Mouse (Mus musculus): ENCODE results near the gene Kcnq1.
A peak's percentile ranks its signal among the peaks of the same experiment; 100 is the strongest.

The Kcnq1 gene

GRCm38 (mm10) chr7:143067469-143067868, 38.7 kb upstream of the Kcnq1 start:
- Histone ChIP-seq H3K9me3 (ENCODE audit: low read length) (no peaks in the 10 kb centered on the region), H3K27me3 (ENCODE audit: insufficient read depth, low read length) (no peaks in the 10 kb centered on the region), H3K36me3 (ENCODE audit: insufficient read depth, low read length) (peaks cover 82% of the 10 kb centered on the region), H3K4me1 (replicated peaks; ENCODE audit: low read depth, low read length) (peaks cover 82% of the 10 kb centered on the region), H3K4me3 (replicated peaks; ENCODE audit: low read length) (peak overlapping the region; percentile 96)
- TF ChIP-seq POU5F1 (IDR thresholded peaks at IDR 0.05; ENCODE audit: borderline replicate concordance, low read length) (no peak), NANOG (IDR thresholded peaks at IDR 0.05; ENCODE audit: borderline replicate concordance, low read length) (no peak), CTCF (conservative IDR thresholded peaks at IDR 0.05; ENCODE audit: low read length) (no peak)

- TF ChIP-seq POU5F1 (IDR thresholded peaks at IDR 0.05; ENCODE audit: borderline replicate concordance, low read length) (no peak), NANOG (IDR thresholded peaks at IDR 0.05; ENCODE audit: borderline replicate concordance, low read length) (no peak), CTCF (conservative IDR thresholded peaks at IDR 0.05; ENCODE audit: low read length) (no peak)
- no peaks in the 10 kb centered on the region for H3K9me3 ChIP-seq (ENCODE audit: low read length)
- peaks cover 78% of the 10 kb centered on the region for H3K4me1 ChIP-seq (replicated peaks; ENCODE audit: low read depth, low read length)
- no peaks in the 10 kb centered on the region for H3K27me3 ChIP-seq (ENCODE audit: insufficient read depth, low read length)
- peak overlapping the region; percentile 96 for H3K4me3 ChIP-seq (replicated peaks; ENCODE audit: low read length)
- peaks cover 78% of the 10 kb centered on the region for H3K36me3 ChIP-seq (ENCODE audit: insufficient read depth, low read length)
These were observed 38.3 kb upstream of the Kcnq1 start for GRCm38 (mm10) chr7:143067897-143068296.

DNA sequence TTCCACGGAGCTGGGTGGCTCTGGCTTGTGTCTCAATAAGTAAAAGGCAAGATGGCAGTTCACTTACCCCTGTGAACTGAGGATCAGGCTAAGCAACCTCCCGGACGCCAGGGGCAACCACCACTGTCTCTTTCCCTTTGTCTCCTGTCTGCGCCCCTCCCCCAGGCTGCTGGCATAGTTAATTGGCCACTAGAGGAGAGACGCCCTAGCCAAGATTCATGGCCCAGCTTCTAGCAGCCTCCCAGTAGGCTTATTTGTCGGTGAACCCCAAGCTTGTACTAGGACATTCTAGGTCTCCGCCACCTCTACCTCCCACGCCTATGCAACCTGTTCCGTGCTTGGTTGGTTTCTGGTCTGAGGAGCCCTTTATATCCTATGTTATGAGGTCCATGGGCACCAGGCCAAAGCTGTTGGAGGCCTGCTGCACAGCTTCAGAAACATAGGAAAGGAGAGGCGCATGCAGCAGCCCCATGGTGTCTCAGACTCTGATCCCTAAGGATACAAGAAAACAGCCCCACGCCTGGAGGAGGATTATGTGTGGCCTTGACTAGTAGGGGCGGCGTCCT, 37.8 kb upstream of the Kcnq1 start:
- Histone ChIP-seq H3K9me3 (ENCODE audit: low read length) (no peaks in the 10 kb centered on the region), H3K27me3 (ENCODE audit: insufficient read depth, low read length) (no peaks in the 10 kb centered on the region), H3K36me3 (ENCODE audit: insufficient read depth, low read length) (peaks cover 73% of the 10 kb centered on the region), H3K4me1 (replicated peaks; ENCODE audit: low read depth, low read length) (peaks cover 73% of the 10 kb centered on the region), H3K4me3 (replicated peaks; ENCODE audit: low read length) (peak overlapping the region; percentile 96)
- TF ChIP-seq CTCF (conservative IDR thresholded peaks at IDR 0.05; ENCODE audit: low read length) = no peak

DNA sequence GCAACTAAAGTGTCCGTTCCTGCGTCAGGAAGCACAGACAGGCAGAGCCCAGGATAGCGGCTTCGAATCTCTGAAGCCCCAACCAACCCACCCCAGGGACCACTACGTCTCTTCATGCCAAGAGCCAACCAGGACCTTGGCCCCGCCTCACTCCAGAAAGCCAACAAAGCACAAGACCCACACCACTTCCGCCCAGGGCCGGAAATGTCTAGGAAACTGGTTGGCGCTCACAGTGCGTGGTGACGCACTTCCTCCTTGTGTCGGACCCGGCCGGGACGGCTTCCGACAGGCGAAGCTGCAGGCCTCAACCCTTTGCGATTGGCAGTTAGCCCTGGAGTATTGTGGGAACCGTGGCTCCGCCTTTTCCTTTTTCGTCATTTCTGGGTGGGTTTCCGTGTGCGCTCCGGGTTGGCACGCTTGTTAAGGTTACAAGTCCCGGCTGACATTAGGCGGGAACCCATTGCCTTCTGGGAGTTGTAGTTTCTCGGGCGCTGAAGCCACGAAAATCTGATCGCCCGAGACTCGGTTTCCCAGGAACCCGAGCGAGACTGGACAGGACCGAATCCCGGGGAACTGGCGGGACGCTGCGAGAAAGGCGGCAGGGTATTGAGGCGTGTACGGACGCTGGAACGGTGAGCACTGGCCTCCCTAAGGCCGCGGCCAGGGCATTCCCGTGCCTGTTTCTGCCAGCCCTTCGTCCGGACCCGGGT, 37.1 kb upstream of the Kcnq1 start, which contains the start of gene Tssc4:
Gene Tssc4, plus strand, starts transcription at position 368 of the 710 bp plus-strand sequence.
- H3K9me3 ChIP-seq (ENCODE audit: low read length) = no peaks in the 10 kb centered on the region
- no peaks in the 10 kb centered on the region for H3K27me3 ChIP-seq (ENCODE audit: insufficient read depth, low read length)
- TF ChIP-seq POU5F1 (IDR thresholded peaks at IDR 0.05; ENCODE audit: borderline replicate concordance, low read length) (no peak), CTCF (conservative IDR thresholded peaks at IDR 0.05; ENCODE audit: low read length) (no peak)
- peaks cover 66% of the 10 kb centered on the region for H3K36me3 ChIP-seq (ENCODE audit: insufficient read depth, low read length)
- H3K4me3 ChIP-seq (replicated peaks; ENCODE audit: low read length) = peak within 1 kb of the TSS; percentile 96
- peaks cover 66% of the 10 kb centered on the region for H3K4me1 ChIP-seq (replicated peaks; ENCODE audit: low read depth, low read length)

- TF ChIP-seq CTCF (conservative IDR thresholded peaks at IDR 0.05; ENCODE audit: low read length) = no peak
- TF ChIP-seq POU5F1 (IDR thresholded peaks at IDR 0.05; ENCODE audit: borderline replicate concordance, low read length) = no peak
- H3K27me3 ChIP-seq (ENCODE audit: insufficient read depth, low read length) = 0 out of 2 replicates have a peak, but pooled peaks cover 4% of the 10 kb centered on the region
- H3K4me3 ChIP-seq (replicated peaks; ENCODE audit: low read length) = peak overlapping the region; percentile 96
- peaks cover 58% of the 10 kb centered on the region for H3K36me3 ChIP-seq (ENCODE audit: insufficient read depth, low read length)
- H3K9me3 ChIP-seq (ENCODE audit: low read length) = no peaks in the 10 kb centered on the region
- H3K4me1 ChIP-seq (replicated peaks; ENCODE audit: low read depth, low read length) = peaks cover 58% of the 10 kb centered on the region
These were observed 36.3 kb upstream of the Kcnq1 start for GRCm38 (mm10) chr7:143069751-143070400.

DNA sequence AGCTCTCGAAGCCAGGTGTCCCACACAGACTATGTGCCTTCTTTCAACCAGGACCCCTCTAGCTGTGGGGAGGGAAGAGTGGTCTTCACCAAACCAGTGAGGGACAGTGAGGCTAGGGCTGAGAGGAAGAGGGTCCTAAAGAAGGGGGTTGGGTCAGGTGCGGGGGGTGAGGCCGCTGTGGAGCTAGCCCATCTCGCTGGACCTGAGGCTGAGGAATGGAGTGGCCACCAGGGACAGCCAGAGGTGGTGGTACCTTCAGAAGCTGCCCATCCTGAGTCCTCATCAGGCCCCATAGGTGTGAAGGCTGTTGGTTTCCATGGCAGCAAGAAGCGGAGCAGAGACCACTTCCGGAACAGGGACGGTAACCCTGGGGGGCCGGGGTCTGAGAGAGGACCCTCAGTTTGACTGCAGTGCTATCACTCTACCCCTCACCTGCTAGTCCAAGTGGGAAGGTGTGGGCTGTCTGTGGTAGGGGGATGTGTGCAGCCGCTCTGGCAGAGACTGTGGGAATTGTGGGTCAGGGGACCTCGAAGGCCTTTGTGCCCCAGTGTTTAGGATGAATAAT, 35.6 kb upstream of the Kcnq1 start:
- Histone ChIP-seq H3K4me1 (replicated peaks; ENCODE audit: low read depth, low read length) (peaks cover 51% of the 10 kb centered on the region), H3K36me3 (ENCODE audit: insufficient read depth, low read length) (peaks cover 51% of the 10 kb centered on the region), H3K27me3 (ENCODE audit: insufficient read depth, low read length) (peaks cover 9% of the 10 kb centered on the region; the same call in 1 of the 2 replicates), H3K9me3 (ENCODE audit: low read length) (no peaks in the 10 kb centered on the region), H3K4me3 (replicated peaks; ENCODE audit: low read length) (peak overlapping the region; percentile 96)
- TF ChIP-seq CTCF (conservative IDR thresholded peaks at IDR 0.05; ENCODE audit: low read length) = no peak
- TF ChIP-seq POU5F1 (IDR thresholded peaks at IDR 0.05; ENCODE audit: borderline replicate concordance, low read length) = no peak
- no peak for TF ChIP-seq NANOG (IDR thresholded peaks at IDR 0.05; ENCODE audit: borderline replicate concordance, low read length)

DNA sequence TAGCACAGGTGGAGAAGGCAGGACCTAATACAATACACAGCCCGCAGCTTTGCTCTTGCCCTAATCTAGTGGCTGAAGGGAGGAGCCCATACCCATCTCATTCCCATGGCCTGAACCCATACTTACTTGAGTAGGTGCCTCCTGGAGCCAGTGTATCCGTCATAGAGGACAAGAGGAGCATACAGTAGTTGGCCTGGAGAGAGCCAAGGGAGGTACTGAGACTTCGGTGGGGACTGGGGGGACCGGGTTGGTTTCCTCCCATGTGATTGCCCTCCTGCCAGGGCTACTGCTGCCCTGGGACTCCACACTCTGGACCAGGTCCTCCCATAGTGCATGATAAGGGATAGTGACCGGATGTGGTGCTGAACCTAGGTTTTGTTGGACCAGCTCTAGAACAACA, 33.6 kb upstream of the Kcnq1 start:
- H3K27me3 ChIP-seq (ENCODE audit: insufficient read depth, low read length) = peaks cover 18% of the 10 kb centered on the region; the same call in 1 of the 2 replicates
- H3K4me3 ChIP-seq (replicated peaks; ENCODE audit: low read length) = no peak overlapping the region
- H3K36me3 ChIP-seq (ENCODE audit: insufficient read depth, low read length) = peaks cover 31% of the 10 kb centered on the region
- TF ChIP-seq NANOG (IDR thresholded peaks at IDR 0.05; ENCODE audit: borderline replicate concordance, low read length) = no peak
- TF ChIP-seq CTCF (conservative IDR thresholded peaks at IDR 0.05; ENCODE audit: low read length) = no peak
- TF ChIP-seq POU5F1 (IDR thresholded peaks at IDR 0.05; ENCODE audit: borderline replicate concordance, low read length) = no peak
- no peaks in the 10 kb centered on the region for H3K9me3 ChIP-seq (ENCODE audit: low read length)
- peaks cover 31% of the 10 kb centered on the region for H3K4me1 ChIP-seq (replicated peaks; ENCODE audit: low read depth, low read length)

- TF ChIP-seq POU5F1 (IDR thresholded peaks at IDR 0.05; ENCODE audit: borderline replicate concordance, low read length) (no peak), NANOG (IDR thresholded peaks at IDR 0.05; ENCODE audit: borderline replicate concordance, low read length) (no peak), CTCF (conservative IDR thresholded peaks at IDR 0.05; ENCODE audit: low read length) (peak; percentile 80)
- Histone ChIP-seq H3K4me1 (replicated peaks; ENCODE audit: low read depth, low read length) (peaks cover 26% of the 10 kb centered on the region), H3K27me3 (ENCODE audit: insufficient read depth, low read length) (peaks cover 18% of the 10 kb centered on the region; the same call in 1 of the 2 replicates), H3K4me3 (replicated peaks; ENCODE audit: low read length) (no peak overlapping the region), H3K36me3 (ENCODE audit: insufficient read depth, low read length) (peaks cover 26% of the 10 kb centered on the region), H3K9me3 (ENCODE audit: low read length) (no peaks in the 10 kb centered on the region)
These were observed 33.1 kb upstream of the Kcnq1 start for GRCm38 (mm10) chr7:143073086-143073485.
